Mouse (Mus musculus): Measurements from ENCODE around the gene Vrk1. TPM values are rescaled to one million over a fixed set of nuclear protein-coding genes. Genes with fewer than 3 reads are reported as not detected.

The Vrk1 gene
- polyA plus RNA-seq, 1 experiment from 2014 or later = 37.1 TPM

DNA sequence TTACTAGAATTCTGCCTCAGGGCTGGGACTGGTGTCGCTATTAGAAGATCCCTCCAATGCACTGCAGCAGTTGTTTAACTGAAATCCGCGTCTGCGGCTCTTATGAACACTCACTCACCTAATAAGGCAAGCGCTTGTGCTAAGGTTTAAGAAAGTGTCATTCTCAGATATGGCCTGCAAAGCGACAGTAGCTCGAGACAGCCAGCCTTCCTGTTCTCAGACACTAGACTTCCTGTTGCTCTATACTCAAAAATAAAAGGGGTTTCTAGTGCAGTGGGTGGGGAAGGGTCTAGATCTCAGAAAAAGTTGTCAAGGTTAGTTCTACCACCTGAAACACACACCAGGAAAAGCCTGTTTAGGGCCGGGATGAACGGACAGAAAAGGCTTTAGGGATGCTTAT, 21.9 kb downstream of the Vrk1 start:
- H3K9me3 ChIP-seq (ENCODE audit: control insufficient read depth, low read length) = no peaks in the 10 kb centered on the region
- no peak overlapping the region for H3K9ac ChIP-seq (ENCODE audit: low read length)
- no peaks in the 10 kb centered on the region for H3K27me3 ChIP-seq (ENCODE audit: control insufficient read depth, insufficient read depth, low read length)
- H3K4me1 ChIP-seq (ENCODE audit: control insufficient read depth in 2 of 2, insufficient read depth in 2 of 2, low read length in 2 of 2) = peaks cover 4 to 26% of the 10 kb centered on the region in 2 experiments; a peak in 3 of 4 replicates
- ATAC-seq (ENCODE audit: insufficient number of reproducible peaks, insufficient read depth, low FRiP score, low read depth) = no peak
- WGBS = 65% methylated on average over 9 of the region's 9 CpGs
- no peaks in the 10 kb centered on the region for H3K36me3 ChIP-seq (ENCODE audit: control insufficient read depth, insufficient read depth, low read length)
- H3K4me2 ChIP-seq (ENCODE audit: low read length) = no peak overlapping the region
- no peak overlapping the region for H3K27ac ChIP-seq (replicated peaks in 1 of 2; ENCODE audit: control insufficient read depth in 1 of 2, insufficient read depth in 1 of 2, low read depth in 2 of 2, low read length in 2 of 2)
- no peak overlapping the region for H3K4me3 ChIP-seq (ENCODE audit: control insufficient read depth in 1 of 2, insufficient read depth in 1 of 2, low read depth in 1 of 2, low read length in 2 of 2)

DNA sequence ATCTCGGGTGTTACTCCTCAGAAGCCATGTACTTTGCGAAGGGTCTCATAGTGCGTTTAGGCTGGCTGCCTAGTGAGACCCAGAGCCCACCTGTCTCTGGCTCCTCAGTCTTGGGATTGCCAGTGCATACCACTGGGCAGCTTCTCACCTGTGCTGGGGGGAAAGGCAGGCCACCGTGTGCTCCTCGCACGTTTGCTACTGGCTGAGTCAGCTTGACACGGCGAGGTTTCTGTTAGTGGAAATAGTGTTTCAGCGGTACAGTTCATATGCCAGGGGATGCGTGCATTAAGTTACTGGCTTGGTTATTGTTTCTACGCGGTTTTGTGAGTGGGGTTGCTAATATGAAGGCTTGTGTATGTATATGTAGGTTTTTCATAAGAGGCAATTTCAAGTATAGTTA, 22.3 kb downstream of the Vrk1 start:
- Histone ChIP-seq H3K9me3 (ENCODE audit: control insufficient read depth, low read length) (no peaks in the 10 kb centered on the region), H3K4me1 (ENCODE audit: control insufficient read depth in 2 of 2, insufficient read depth in 2 of 2, low read length in 2 of 2) (peaks cover 4 to 26% of the 10 kb centered on the region in 2 experiments; a peak in 3 of 4 replicates), H3K27ac (replicated peaks in 1 of 2; ENCODE audit: control insufficient read depth in 1 of 2, insufficient read depth in 1 of 2, low read depth in 2 of 2, low read length in 2 of 2) (no peak overlapping the region), H3K4me2 (ENCODE audit: low read length) (no peak overlapping the region), H3K4me3 (ENCODE audit: control insufficient read depth in 1 of 2, insufficient read depth in 1 of 2, low read depth in 1 of 2, low read length in 2 of 2) (no peak overlapping the region), H3K36me3 (ENCODE audit: control insufficient read depth, insufficient read depth, low read length) (peaks cover 2% of the 10 kb centered on the region), H3K27me3 (ENCODE audit: control insufficient read depth, insufficient read depth, low read length) (no peaks in the 10 kb centered on the region), H3K9ac (ENCODE audit: low read length) (no peak overlapping the region)
- no peak for ATAC-seq (ENCODE audit: insufficient number of reproducible peaks, insufficient read depth, low FRiP score, low read depth)
- WGBS = 92% methylated on average over 12 of the region's 12 CpGs

DNA sequence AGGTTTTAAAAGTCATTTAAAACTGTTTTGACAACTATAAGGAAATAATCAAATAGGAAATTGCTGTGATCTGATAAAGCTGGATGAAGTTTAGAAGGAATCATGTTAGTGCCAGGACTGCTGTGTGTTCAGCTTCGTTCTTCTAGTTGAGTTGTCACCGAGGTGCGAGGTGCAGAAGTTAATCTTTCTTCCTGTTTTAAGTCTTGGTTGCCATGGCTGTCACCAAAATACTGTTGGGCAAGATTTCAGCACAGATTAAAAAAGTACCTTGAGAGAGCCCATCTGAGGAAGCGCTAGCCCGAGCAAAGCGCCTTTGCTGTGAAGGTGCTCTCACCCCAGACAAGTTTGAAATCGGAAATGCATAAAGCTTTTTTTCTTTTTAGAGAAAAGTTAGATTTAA, 24.2 kb downstream of the Vrk1 start:
- ATAC-seq (ENCODE audit: insufficient number of reproducible peaks, insufficient read depth, low FRiP score, low read depth) = no peak

DNA sequence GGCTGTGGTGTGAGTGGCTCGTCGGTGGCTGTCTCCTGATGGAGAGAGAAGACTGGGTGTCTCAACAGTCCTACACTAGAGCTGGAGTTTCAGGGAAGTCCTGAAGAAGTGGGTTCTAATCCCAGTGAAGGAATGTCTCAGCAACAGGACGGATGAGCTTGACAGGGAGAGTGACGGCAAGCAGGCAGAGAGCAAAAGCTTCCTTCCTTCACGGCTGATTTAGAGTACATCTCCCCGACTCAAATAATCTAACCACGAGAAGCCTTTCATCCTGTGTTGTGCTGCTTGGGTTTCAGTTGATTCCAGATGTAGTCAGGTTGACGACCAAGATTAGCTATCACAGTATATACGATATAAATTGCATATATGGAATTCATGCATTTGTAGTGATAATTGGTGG, 24.7 kb downstream of the Vrk1 start:
- Histone ChIP-seq H3K9ac (ENCODE audit: low read length) (no peak overlapping the region), H3K9me3 (ENCODE audit: control insufficient read depth, low read length) (no peaks in the 10 kb centered on the region), H3K4me2 (ENCODE audit: low read length) (no peak overlapping the region), H3K27ac (replicated peaks in 1 of 2; ENCODE audit: control insufficient read depth in 1 of 2, insufficient read depth in 1 of 2, low read depth in 2 of 2, low read length in 2 of 2) (no peak overlapping the region), H3K4me3 (ENCODE audit: control insufficient read depth in 1 of 2, insufficient read depth in 1 of 2, low read depth in 1 of 2, low read length in 2 of 2) (no peak overlapping the region), H3K36me3 (ENCODE audit: control insufficient read depth, insufficient read depth, low read length) (peaks cover 25% of the 10 kb centered on the region), H3K4me1 (ENCODE audit: control insufficient read depth in 2 of 2, insufficient read depth in 2 of 2, low read length in 2 of 2) (peaks cover 4 to 19% of the 10 kb centered on the region in 2 experiments; a peak in 3 of 4 replicates), H3K27me3 (ENCODE audit: control insufficient read depth, insufficient read depth, low read length) (no peaks in the 10 kb centered on the region)
- WGBS = 78% methylated on average over 9 of the region's 9 CpGs
- no peak for ATAC-seq (ENCODE audit: insufficient number of reproducible peaks, insufficient read depth, low FRiP score, low read depth)

More for the DNA sequence above, 24.2 kb downstream of the Vrk1 start:
- H3K4me3 ChIP-seq (ENCODE audit: control insufficient read depth in 1 of 2, insufficient read depth in 1 of 2, low read depth in 1 of 2, low read length in 2 of 2) = no peak overlapping the region
- H3K9me3 ChIP-seq (ENCODE audit: control insufficient read depth, low read length) = no peaks in the 10 kb centered on the region
- no peak overlapping the region for H3K9ac ChIP-seq (ENCODE audit: low read length)
- no peak overlapping the region for H3K27ac ChIP-seq (replicated peaks in 1 of 2; ENCODE audit: control insufficient read depth in 1 of 2, insufficient read depth in 1 of 2, low read depth in 2 of 2, low read length in 2 of 2)
- H3K4me1 ChIP-seq (ENCODE audit: control insufficient read depth in 2 of 2, insufficient read depth in 2 of 2, low read length in 2 of 2) = peaks cover 4 to 24% of the 10 kb centered on the region in 2 experiments; a peak in 3 of 4 replicates
- 80% methylated on average over 7 of the region's 7 CpGs for WGBS
- H3K36me3 ChIP-seq (ENCODE audit: control insufficient read depth, insufficient read depth, low read length) = peaks cover 20% of the 10 kb centered on the region
- H3K27me3 ChIP-seq (ENCODE audit: control insufficient read depth, insufficient read depth, low read length) = no peaks in the 10 kb centered on the region
- no peak overlapping the region for H3K4me2 ChIP-seq (ENCODE audit: low read length)

DNA sequence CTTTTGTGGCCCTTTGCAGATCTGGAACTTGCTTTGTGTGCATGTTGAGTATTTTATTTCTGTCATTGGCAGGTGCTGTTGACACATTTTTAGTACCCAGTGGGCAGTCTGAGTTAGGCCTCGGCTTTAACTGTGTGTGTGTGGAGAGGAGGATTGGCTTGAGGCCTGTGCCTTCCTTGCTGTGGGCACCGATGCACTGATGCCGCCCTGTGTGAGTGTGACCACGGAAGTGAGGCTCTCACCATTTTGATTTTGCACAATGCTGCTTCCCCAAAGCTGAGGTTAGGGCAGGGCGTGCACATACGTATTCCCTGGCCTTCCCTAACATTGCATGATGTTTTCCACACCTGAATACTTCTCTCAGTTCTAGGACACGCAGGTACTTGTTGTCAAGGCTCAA, 30.2 kb downstream of the Vrk1 start:
- Histone ChIP-seq H3K36me3 (ENCODE audit: control insufficient read depth, insufficient read depth, low read length) (peaks cover 62% of the 10 kb centered on the region), H3K27ac (replicated peaks in 1 of 2; ENCODE audit: control insufficient read depth in 1 of 2, insufficient read depth in 1 of 2, low read depth in 2 of 2, low read length in 2 of 2) (no peak overlapping the region), H3K4me1 (ENCODE audit: control insufficient read depth in 2 of 2, insufficient read depth in 2 of 2, low read length in 2 of 2) (peaks cover 0 to under 1% of the 10 kb centered on the region in 2 experiments; a peak in 1 of 4 replicates), H3K4me3 (ENCODE audit: control insufficient read depth in 1 of 2, insufficient read depth in 1 of 2, low read depth in 1 of 2, low read length in 2 of 2) (no peak overlapping the region), H3K9me3 (ENCODE audit: control insufficient read depth, low read length) (no peaks in the 10 kb centered on the region), H3K27me3 (ENCODE audit: control insufficient read depth, insufficient read depth, low read length) (no peaks in the 10 kb centered on the region), H3K4me2 (ENCODE audit: low read length) (no peak overlapping the region), H3K9ac (ENCODE audit: low read length) (no peak overlapping the region)
- ATAC-seq (ENCODE audit: insufficient number of reproducible peaks, insufficient read depth, low FRiP score, low read depth) = no peak
- 87% methylated on average over 7 of the region's 7 CpGs for WGBS

GRCm38 (mm10) chr12:106046143-106046795, 36.2 kb downstream of the Vrk1 start:
- Histone ChIP-seq H3K9ac (ENCODE audit: low read length) (no peak overlapping the region), H3K9me3 (ENCODE audit: control insufficient read depth, low read length) (no peaks in the 10 kb centered on the region), H3K4me1 (ENCODE audit: control insufficient read depth in 2 of 2, insufficient read depth in 2 of 2, low read length in 2 of 2) (peaks cover 11% of the 10 kb centered on the region in 2 experiments; a peak in 3 of 4 replicates), H3K4me3 (ENCODE audit: control insufficient read depth in 1 of 2, insufficient read depth in 1 of 2, low read depth in 1 of 2, low read length in 2 of 2) (no peak overlapping the region), H3K4me2 (ENCODE audit: low read length) (no peak overlapping the region), H3K27ac (replicated peaks in 1 of 2; ENCODE audit: control insufficient read depth in 1 of 2, insufficient read depth in 1 of 2, low read depth in 2 of 2, low read length in 2 of 2) (peak overlapping the region; percentile 26 to 57; a peak in 1 of 4 replicates), H3K36me3 (ENCODE audit: control insufficient read depth, insufficient read depth, low read length) (peaks cover 42% of the 10 kb centered on the region), H3K27me3 (ENCODE audit: control insufficient read depth, insufficient read depth, low read length) (no peaks in the 10 kb centered on the region)
- no peak; the same call in 1 of the 2 replicates for ATAC-seq (ENCODE audit: insufficient number of reproducible peaks, insufficient read depth, low FRiP score, low read depth)
- 8% methylated on average over 9 of the region's 9 CpGs for whole genome bisulfite sequencing

DNA sequence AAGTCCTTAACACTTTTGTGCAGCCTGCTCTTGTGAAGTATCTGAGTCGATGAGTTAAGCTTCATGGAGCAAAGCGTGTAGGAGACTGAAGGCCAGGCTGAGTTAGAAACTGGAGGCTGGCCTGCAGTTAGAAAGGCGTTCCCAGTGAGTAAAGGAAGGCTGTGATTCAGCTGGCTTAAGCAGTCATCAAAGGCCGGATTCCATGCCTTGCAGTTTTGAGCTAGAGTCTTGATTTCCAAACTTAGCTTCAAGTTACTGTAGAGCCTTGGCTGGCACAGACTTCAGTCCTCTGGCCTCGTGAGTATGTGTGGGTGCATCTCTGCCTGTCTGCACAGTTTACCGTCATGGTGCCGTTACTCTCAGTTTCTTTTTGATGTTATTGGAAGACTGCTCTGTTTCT, 42.2 kb downstream of the Vrk1 start:
- Histone ChIP-seq H3K4me2 (ENCODE audit: low read length) (no peak overlapping the region), H3K27ac (replicated peaks in 1 of 2; ENCODE audit: control insufficient read depth in 1 of 2, insufficient read depth in 1 of 2, low read depth in 2 of 2, low read length in 2 of 2) (no peak overlapping the region), H3K36me3 (ENCODE audit: control insufficient read depth, insufficient read depth, low read length) (peaks cover 21% of the 10 kb centered on the region), H3K27me3 (ENCODE audit: control insufficient read depth, insufficient read depth, low read length) (no peaks in the 10 kb centered on the region), H3K9ac (ENCODE audit: low read length) (no peak overlapping the region), H3K4me1 (ENCODE audit: control insufficient read depth in 2 of 2, insufficient read depth in 2 of 2, low read length in 2 of 2) (no peaks in the 10 kb centered on the region), H3K4me3 (ENCODE audit: control insufficient read depth in 1 of 2, insufficient read depth in 1 of 2, low read depth in 1 of 2, low read length in 2 of 2) (no peak overlapping the region), H3K9me3 (ENCODE audit: control insufficient read depth, low read length) (no peaks in the 10 kb centered on the region)
- ATAC-seq (ENCODE audit: insufficient number of reproducible peaks, insufficient read depth, low FRiP score, low read depth) = no peak
- 89% methylated on average over 7 of the region's 7 CpGs for WGBS

- ATAC-seq (ENCODE audit: insufficient number of reproducible peaks, insufficient read depth, low FRiP score, low read depth) = no peak; the same call in 1 of the 2 replicates
- Histone ChIP-seq H3K9ac (ENCODE audit: low read length) (no peak overlapping the region), H3K4me1 (ENCODE audit: control insufficient read depth in 2 of 2, insufficient read depth in 2 of 2, low read length in 2 of 2) (peaks cover 0 to 3% of the 10 kb centered on the region in 2 experiments; a peak in 1 of 4 replicates), H3K36me3 (ENCODE audit: control insufficient read depth, insufficient read depth, low read length) (peaks cover 31% of the 10 kb centered on the region), H3K27me3 (ENCODE audit: control insufficient read depth, insufficient read depth, low read length) (no peaks in the 10 kb centered on the region), H3K27ac (replicated peaks in 1 of 2; ENCODE audit: control insufficient read depth in 1 of 2, insufficient read depth in 1 of 2, low read depth in 2 of 2, low read length in 2 of 2) (no peak overlapping the region), H3K4me2 (ENCODE audit: low read length) (no peak overlapping the region), H3K9me3 (ENCODE audit: control insufficient read depth, low read length) (no peaks in the 10 kb centered on the region), H3K4me3 (ENCODE audit: control insufficient read depth in 1 of 2, insufficient read depth in 1 of 2, low read depth in 1 of 2, low read length in 2 of 2) (no peak overlapping the region)
- WGBS = 42% methylated on average over 6 of the region's 6 CpGs
Measured at GRCm38 (mm10) chr12:106055799-106056198, 45.8 kb downstream of the Vrk1 start.
